Mouse (Mus musculus) lung, postnatal 0 days (tissue): ENCODE data around the gene Olfr412.

Experiments
- CTCF ChIP-seq: IDR thresholded peaks from 2 replicates; pipeline ENCODE4 v1.5.1; 2016; ENCODE audit warnings: antibody characterized with exemption, mild to moderate bottlenecking
- EP300 ChIP-seq: IDR thresholded peaks from 2 replicates; pipeline ENCODE4 v1.6.1; 2016; ENCODE audit warnings: antibody characterized with exemption, mild to moderate bottlenecking, control low read depth

- TF ChIP-seq CTCF (no peak), EP300 (no peak)
Measured at GRCm38 (mm10) chr11:74415736-74416135, 53.9 kb downstream of the Olfr412 start.
